17 mouse cellular contexts compared by ENCODE assay signal in genomic region chr5:120682982-120683771, GRCm38 (mm10). TPM values are rescaled to one million over a fixed set of nuclear protein-coding genes. Genes with fewer than 3 reads are reported as not detected.
DNase-seq lines count a peak whose midpoint lies in the region; ATAC-seq and TF ChIP-seq lines count a peak whose summit lies in the region.
"Had no signal": no experiment of that assay in that cellular context is flagged by ENCODE, and none has a peak within 500 bp of the region (broad histone marks: within the 10 kb centered on the region; RNA-seq: fewer than 3 reads in every experiment).

No protein-coding gene starts in this region.

- peaks cover 27% of the 10 kb centered on the region; the same call in 1 of the 2 replicates for H3K27me3 ChIP-seq in kidney, embryonic 15.5 days
- no peaks in the 10 kb centered on the region for H3K27me3 ChIP-seq in kidney, adult 2 months (replicated peaks; ENCODE audit: control insufficient read depth, insufficient read depth, low read length)
- H3K27me3 ChIP-seq in limb, embryonic 12.5 days: peaks cover 65% of the 10 kb centered on the region

- H3K9ac ChIP-seq in kidney, embryonic 15.5 days: no peak overlapping the region
- H3K9ac ChIP-seq in limb, embryonic 12.5 days (replicated peaks): no peak overlapping the region
- H3K9ac ChIP-seq: limb, embryonic 15.5 days had no signal

- no peak for TF ChIP-seq POLR2A in kidney, adult 2 months (IDR thresholded peaks at IDR 0.05; ENCODE audit: low read depth, low read length)

- DNase-seq in kidney, adult 2 months: no peak
- peak; percentile 73 to 76 for DNase-seq in spleen, postnatal 36 days (ENCODE audit: low spot score in 2 of 2)
- DNase-seq in spleen, postnatal 14 days (ENCODE audit: low spot score in 2 of 2): no peak
- peak; percentile 83 for DNase-seq in R1 (ENCODE audit: low read depth, low spot score)
- DNase-seq in adrenal gland, postnatal 4 days (ENCODE audit: low spot score in 2 of 2): no peak
- DNase-seq: cerebellum, adult 11-12 months; heart, adult 18-20 months; kidney, adult 9 months; lung, postnatal 10 days had no signal

- no peak for ATAC-seq in kidney, embryonic 15.5 days (replicated peaks; ENCODE audit: low FRiP score)
- no peak for ATAC-seq in limb, embryonic 12.5 days (ENCODE audit: insufficient number of reproducible peaks, insufficient read depth, low FRiP score, low TSS enrichment, low read depth)
- ATAC-seq: activated CD4-positive, CD25-positive, alpha-beta regulatory T cell, adult 4 months had no signal

- WGBS in kidney, embryonic 15.5 days: 8% methylated on average over 24 of the region's 24 CpGs
- WGBS in kidney, adult 2 months: 18% methylated on average over 24 of the region's 24 CpGs
- 9% methylated on average over 24 of the region's 24 CpGs for WGBS in limb, embryonic 12.5 days

- H3K4me1 ChIP-seq in kidney, embryonic 15.5 days: peaks cover 36% of the 10 kb centered on the region
- no peaks in the 10 kb centered on the region for H3K4me1 ChIP-seq in kidney, adult 2 months (ENCODE audit: control insufficient read depth, insufficient read depth, low read length)
- peaks cover 26% of the 10 kb centered on the region for H3K4me1 ChIP-seq in limb, embryonic 12.5 days (replicated peaks)

- H3K36me3 ChIP-seq in kidney, embryonic 15.5 days: no peaks in the 10 kb centered on the region
- H3K36me3 ChIP-seq in kidney, adult 2 months (ENCODE audit: control insufficient read depth, insufficient read depth, low read length): no peaks in the 10 kb centered on the region
- H3K36me3 ChIP-seq in limb, embryonic 12.5 days: no peaks in the 10 kb centered on the region
- H3K36me3 ChIP-seq: limb, embryonic 15.5 days had no signal

- no peak overlapping the region for H3K27ac ChIP-seq in kidney, embryonic 15.5 days
- H3K27ac ChIP-seq in kidney, adult 2 months (ENCODE audit: insufficient read depth, low read depth, low read length): no peak overlapping the region
- H3K27ac ChIP-seq in limb, embryonic 12.5 days: no peak overlapping the region
- H3K27ac ChIP-seq: limb, embryonic 15.5 days had no signal

- H3K4me3 ChIP-seq in kidney, embryonic 15.5 days (replicated peaks): peak overlapping the region; percentile 9; the same call in 1 of the 2 replicates
- H3K4me3 ChIP-seq in kidney, adult 2 months (ENCODE audit: insufficient read depth, low read depth, low read length): no peak overlapping the region
- H3K4me3 ChIP-seq in limb, embryonic 12.5 days (replicated peaks): no peak overlapping the region
- H3K4me3 ChIP-seq: limb, embryonic 15.5 days had no signal

- H3K9me3 ChIP-seq in kidney, embryonic 15.5 days (replicated peaks): no peaks in the 10 kb centered on the region
- no peaks in the 10 kb centered on the region for H3K9me3 ChIP-seq in limb, embryonic 12.5 days
- H3K9me3 ChIP-seq: limb, embryonic 15.5 days had no signal

- peak overlapping the region; percentile 47 for H3K4me2 ChIP-seq in kidney, embryonic 15.5 days
- peak overlapping the region; percentile 31 for H3K4me2 ChIP-seq in limb, embryonic 12.5 days
- H3K4me2 ChIP-seq: limb, embryonic 15.5 days; midbrain, embryonic 11.5 days had no signal

- no peak for TF ChIP-seq CTCF in kidney, adult 2 months (conservative IDR thresholded peaks at IDR 0.05; ENCODE audit: insufficient read depth, insufficient read length, low read depth, low read length)

RNA-seq across cellular contexts. Expression of gene Dtx1, which starts 28.6 kb away (rescaled TPM):
- 7.5 and 8.5 TPM in 2 replicates for polyA plus RNA-seq in kidney, embryonic 15.5 days (2015; fragmentation: Nextera tagmentation; extraction: Ambion mirVana)
- 1.5 and 4.4 TPM in 2 replicates for polyA plus RNA-seq in kidney, adult 2 months (2012; rRNA removed)
- polyA plus RNA-seq in limb, embryonic 12.5 days (2016; fragmentation: Nextera tagmentation; extraction: Ambion mirVana): 6.8 and 7.5 TPM in 2 replicates
- 10 to 100 TPM; 13.7 to 17.2 TPM for total RNA-seq in adrenal gland, postnatal 4 days (2021)
- total RNA-seq: hematopoietic stem cell, adult 5-6 weeks had no signal

RNA-seq across cellular contexts. Expression of gene Rasal1, which starts 34.6 kb away (rescaled TPM):
- polyA plus RNA-seq in kidney, embryonic 15.5 days (2015; fragmentation: Nextera tagmentation; extraction: Ambion mirVana): 0.58 and 0.89 TPM in 2 replicates
- 2.3 and 3.4 TPM in 2 replicates for polyA plus RNA-seq in kidney, adult 2 months (2012; rRNA removed)
- 0.24 and 0.86 TPM in 2 replicates for polyA plus RNA-seq in limb, embryonic 12.5 days (2016; fragmentation: Nextera tagmentation; extraction: Ambion mirVana)
- 10 to 100 TPM; 10.7 to 15.8 TPM for total RNA-seq in adrenal gland, postnatal 4 days (2021)
- total RNA-seq: gastrocnemius, adult 18-20 months had no signal
- polyA plus RNA-seq: midbrain, embryonic 11.5 days had no signal

RNA-seq across cellular contexts. Expression of gene Cfap73, which starts 49.1 kb away (rescaled TPM):
- not detected in 2 replicates for polyA plus RNA-seq in kidney, embryonic 15.5 days (2015; fragmentation: Nextera tagmentation; extraction: Ambion mirVana)
- polyA plus RNA-seq in kidney, adult 2 months (2012; rRNA removed): not detected in 2 replicates
- not detected in 2 replicates for polyA plus RNA-seq in limb, embryonic 12.5 days (2016; fragmentation: Nextera tagmentation; extraction: Ambion mirVana)
- total RNA-seq in adrenal gland, postnatal 4 days (2021): under 1 TPM; 0.56 to 0.78 TPM
- total RNA-seq: gastrocnemius, adult 18-20 months; heart, adult 18-20 months; hematopoietic stem cell, adult 5-6 weeks; MEL had no signal
- polyA plus RNA-seq: activated CD4-positive, CD25-positive, alpha-beta regulatory T cell, adult 4 months; limb, embryonic 15.5 days; midbrain, embryonic 11.5 days had no signal

Comparison
In these comparisons a context has a peak if more than half of its experiments do, and no peak if none do; other contexts are left out.
1. DNase-seq: peak in spleen, postnatal 36 days (2 of 2) and R1 (single experiment); none in kidney, adult 2 months (single experiment), spleen, postnatal 14 days (0 of 2) and adrenal gland, postnatal 4 days (0 of 2).